16 mouse cellular contexts compared by ENCODE assay signal in genomic region chr13:101848601-101849147, GRCm38 (mm10).
DNase-seq lines count a peak whose midpoint lies in the region; ATAC-seq and TF ChIP-seq lines count a peak whose summit lies in the region.
"Had no signal": no experiment of that assay in that cellular context is flagged by ENCODE, and none has a peak within 500 bp of the region (broad histone marks: within the 10 kb centered on the region; RNA-seq: fewer than 3 reads in every experiment).

No protein-coding gene starts in this region.

- DNase-seq in gastrocnemius, adult 2 months = no peak
- no peak for DNase-seq in gastrocnemius, postnatal 36 days
- DNase-seq in lung, embryonic 14.5 days = peak; percentile 63
- no peak for DNase-seq in lung, adult 2 months
- peak; percentile 51 for DNase-seq in lung, postnatal 0 days (ENCODE audit: low spot score)
- peak; percentile 16 to 47 for DNase-seq in lung, postnatal 4 days
- no peak for DNase-seq in left cerebral cortex, adult 8-10 months (ENCODE audit: low spot score in 2 of 2)
- DNase-seq: cerebellum, adult 11-12 months; cerebellum, adult 9-10 months had no signal

- H3K4me2 ChIP-seq in lung, embryonic 14.5 days = no peak overlapping the region
- no peak overlapping the region for H3K4me2 ChIP-seq in lung, postnatal 0 days (replicated peaks; ENCODE audit: low read depth, low read length)
- H3K4me2 ChIP-seq: embryonic facial prominence, embryonic 13.5 days; heart, embryonic 12.5 days; hindbrain, embryonic 14.5 days had no signal

- intact Hi-C loops in gastrocnemius, adult 2 months (cut with DNase I) = loop anchor here (2.0 to 5.0 kb wide), 2 partner anchors 36 to 68 kb away; no protein-coding TSS in a partner anchor
- intact Hi-C loops in gastrocnemius, postnatal 36 days (cut with DNase I) = no loop called here

- peaks cover 8% of the 10 kb centered on the region; the same call in 1 of the 2 replicates for H3K4me1 ChIP-seq in lung, embryonic 14.5 days (ENCODE audit: insufficient read depth)
- H3K4me1 ChIP-seq in lung, adult 2 months (ENCODE audit: control insufficient read depth, insufficient read depth, low read length) = peaks cover 21% of the 10 kb centered on the region
- H3K4me1 ChIP-seq in lung, postnatal 0 days (ENCODE audit: insufficient read depth, low read depth, low read length) = peaks cover 13% of the 10 kb centered on the region; the same call in 1 of the 2 replicates
- H3K4me1 ChIP-seq: embryonic facial prominence, embryonic 13.5 days; forebrain, embryonic 10.5 days; hindbrain, embryonic 10.5 days had no signal

- H3K9me3 ChIP-seq in lung, embryonic 14.5 days (ENCODE audit: low read depth, low read length) = no peaks in the 10 kb centered on the region
- no peaks in the 10 kb centered on the region for H3K9me3 ChIP-seq in lung, postnatal 0 days (ENCODE audit: low read length)
- H3K9me3 ChIP-seq: embryonic facial prominence, embryonic 13.5 days; forebrain, embryonic 10.5 days; heart, embryonic 12.5 days; hindbrain, embryonic 10.5 days had no signal

- 58% methylated on average over 2 of the region's 2 CpGs for WGBS in lung, embryonic 14.5 days
- WGBS in lung, adult 2 months = 62% methylated on average over 2 of the region's 2 CpGs
- 36% methylated on average over 2 of the region's 2 CpGs for whole genome bisulfite sequencing in lung, postnatal 0 days

- TF ChIP-seq POLR2A in lung, adult 2 months (IDR thresholded peaks at IDR 0.05; ENCODE audit: borderline replicate concordance, extremely low read depth, low read depth, low read length) = no peak

- TF ChIP-seq EP300 in lung, postnatal 0 days (IDR thresholded peaks at IDR 0.05) = peak; percentile 57; the same call in 1 of the 2 replicates

- peak; percentile 53; the same call in 1 of the 2 replicates for ATAC-seq in lung, embryonic 14.5 days (ENCODE audit: insufficient read depth)
- peak; percentile 55 for ATAC-seq in lung, postnatal 0 days
- ATAC-seq in erythroid progenitor cell, adult 5-6 weeks (replicated peaks; ENCODE audit: low FRiP score, poor library complexity, severe bottlenecking) = no peak
- ATAC-seq: forebrain, embryonic 14.5 days had no signal

- no peaks in the 10 kb centered on the region for H3K27me3 ChIP-seq in lung, embryonic 14.5 days (ENCODE audit: insufficient read depth, low read length)
- H3K27me3 ChIP-seq in lung, postnatal 0 days (replicated peaks; ENCODE audit: insufficient read depth, low read length) = no peaks in the 10 kb centered on the region
- H3K27me3 ChIP-seq: embryonic facial prominence, embryonic 13.5 days; heart, embryonic 12.5 days had no signal

- no peaks in the 10 kb centered on the region for H3K36me3 ChIP-seq in lung, embryonic 14.5 days (ENCODE audit: insufficient read depth)
- H3K36me3 ChIP-seq in lung, postnatal 0 days (ENCODE audit: insufficient read depth, low read length) = no peaks in the 10 kb centered on the region
- H3K36me3 ChIP-seq: embryonic facial prominence, embryonic 13.5 days; forebrain, embryonic 10.5 days; heart, embryonic 12.5 days; hindbrain, embryonic 10.5 days had no signal

- no peak overlapping the region for H3K9ac ChIP-seq in lung, embryonic 14.5 days
- H3K9ac ChIP-seq in lung, postnatal 0 days (replicated peaks; ENCODE audit: low read depth) = no peak overlapping the region
- H3K9ac ChIP-seq: embryonic facial prominence, embryonic 13.5 days; heart, embryonic 12.5 days; hindbrain, embryonic 14.5 days had no signal

- H3K4me3 ChIP-seq in gastrocnemius, adult 2 months = no peak overlapping the region
- H3K4me3 ChIP-seq in lung, embryonic 14.5 days (ENCODE audit: low read depth, low read length) = no peak overlapping the region
- H3K4me3 ChIP-seq in lung, adult 2 months (replicated peaks; ENCODE audit: extremely low read depth, low read depth, low read length) = no peak overlapping the region
- H3K4me3 ChIP-seq in lung, postnatal 0 days (ENCODE audit: low read depth, low read length) = no peak overlapping the region
- H3K4me3 ChIP-seq: embryonic facial prominence, embryonic 13.5 days; forebrain, embryonic 10.5 days; heart, embryonic 12.5 days; hindbrain, embryonic 10.5 days had no signal

- no peak for TF ChIP-seq CTCF in gastrocnemius, adult 2 months (IDR thresholded peaks at IDR 0.05)
- no peak for TF ChIP-seq CTCF in lung, embryonic 14.5 days (IDR thresholded peaks at IDR 0.05; ENCODE audit: low read depth)
- no peak for TF ChIP-seq CTCF in lung, adult 2 months (IDR thresholded peaks at IDR 0.05; ENCODE audit: insufficient read depth, low read length)
- TF ChIP-seq CTCF in lung, postnatal 0 days (IDR thresholded peaks at IDR 0.05) = no peak

- H3K27ac ChIP-seq in gastrocnemius, adult 2 months = peak overlapping the region; percentile 64
- H3K27ac ChIP-seq in lung, embryonic 14.5 days (ENCODE audit: low read depth) = peak overlapping the region; percentile 42; the same call in 1 of the 2 replicates
- peak overlapping the region; percentile 55 for H3K27ac ChIP-seq in lung, postnatal 0 days (ENCODE audit: low read length)
- H3K27ac ChIP-seq: forebrain, embryonic 10.5 days; hindbrain, embryonic 10.5 days; hindbrain, embryonic 14.5 days had no signal

Comparison
In these comparisons a context has a peak if more than half of its experiments do, and no peak if none do; other contexts are left out.
1. DNase-seq: peak in lung, embryonic 14.5 days (single experiment), lung, postnatal 0 days (single experiment) and lung, postnatal 4 days (2 of 2); none in gastrocnemius, adult 2 months (single experiment), gastrocnemius, postnatal 36 days (0 of 2), lung, adult 2 months (single experiment) and left cerebral cortex, adult 8-10 months (0 of 2).
2. Peak in every context shown above with its lines, with median percentiles within 50 percentile points of each other: H3K27ac ChIP-seq.